Mouse (Mus musculus): ENCODE data around the gene Catsper2.

The Catsper2 gene

DNA sequence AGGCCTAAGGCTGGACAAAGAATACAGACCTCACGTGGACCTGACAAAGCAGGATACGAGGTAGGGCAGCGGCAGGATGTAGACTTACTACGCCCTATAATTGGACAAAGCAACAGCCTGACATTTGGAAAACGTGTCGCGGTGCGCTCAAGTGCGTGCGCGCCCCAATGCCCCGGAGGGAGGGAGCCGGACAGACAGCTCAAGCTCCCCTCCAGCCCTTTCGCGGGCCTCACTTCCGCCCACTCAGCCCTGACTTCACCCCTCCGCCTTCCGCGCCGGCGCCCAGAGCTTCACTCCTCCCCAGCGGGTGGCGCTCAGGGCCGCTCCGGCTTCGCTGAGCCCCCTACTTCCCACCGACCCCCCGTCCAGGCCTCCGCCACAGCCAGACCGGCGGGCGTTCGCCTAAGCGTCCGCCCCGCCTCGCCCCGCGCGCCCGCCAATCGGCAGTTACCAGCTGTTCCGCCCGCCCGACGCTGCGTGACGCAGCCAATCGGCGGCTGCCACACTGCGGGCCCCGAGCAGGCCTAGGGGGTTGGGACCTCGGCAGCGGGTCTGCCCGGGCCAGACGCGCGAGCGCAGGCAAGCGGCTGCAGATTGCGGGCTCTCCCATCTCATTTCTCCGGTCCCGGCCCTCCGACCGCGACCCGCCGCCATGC lies at the start of gene Catsper2, which contains the start of gene Pdia3:
Gene Catsper2 (minus strand): TSS at position 406 of the 656 bp plus-strand sequence.
Gene Pdia3 (plus strand): TSS at position 389 of the 656 bp plus-strand sequence.
- DNase-seq (ENCODE audit: low read depth, low spot score): peak; percentile 93

GRCm38 (mm10) chr2:121460071-121460470 lies 46.5 kb upstream of the Catsper2 start:
- DNase-seq (ENCODE audit: low read depth, low spot score): no peak

GRCm38 (mm10) chr2:121456692-121457642 lies 43.4 kb upstream of the Catsper2 start, which contains the start of gene Serinc4:
Serinc4 (minus strand) TSS chr2:121456781.
- peak; percentile 78 for DNase-seq (ENCODE audit: low read depth, low spot score)

DNA sequence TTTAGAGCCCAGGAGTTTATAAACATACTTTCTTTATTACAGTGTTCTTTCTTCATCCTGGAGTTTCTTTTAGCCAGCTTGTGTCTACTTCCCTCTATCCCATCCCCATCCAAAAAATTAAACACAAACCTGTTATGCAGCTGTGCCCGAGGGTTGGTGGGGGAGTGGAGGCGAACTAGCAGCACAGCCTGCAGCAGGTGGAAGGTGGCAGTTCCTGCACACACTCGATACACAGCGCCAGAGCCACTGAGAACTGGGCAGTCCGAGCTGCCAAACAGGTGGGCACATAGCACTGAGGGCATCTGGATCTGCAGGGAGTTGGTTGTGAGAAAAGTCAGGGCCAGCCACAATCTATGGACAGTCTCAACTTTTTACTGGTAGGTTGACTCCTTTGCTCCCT lies 41.9 kb upstream of the Catsper2 start:
- no peak for DNase-seq (ENCODE audit: low read depth, low spot score)

DNA sequence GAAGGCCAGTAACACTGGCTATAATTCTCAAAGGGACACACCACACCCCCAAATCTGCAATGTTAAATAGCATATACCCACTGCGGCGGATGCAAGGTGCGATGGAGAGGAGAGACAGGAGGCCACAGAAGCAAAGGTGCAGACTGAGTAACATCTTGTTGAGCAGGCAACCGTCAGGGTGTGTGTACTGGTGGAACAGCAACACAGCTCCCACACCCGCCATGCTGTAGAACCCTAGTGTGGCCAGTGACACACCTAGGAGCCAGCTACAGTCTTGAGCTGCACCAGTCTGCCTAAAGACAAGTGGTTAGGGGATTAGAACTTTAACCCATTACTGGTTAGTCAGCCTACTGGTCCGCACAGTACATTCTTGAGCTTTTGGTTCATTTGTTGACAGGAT lies 40.3 kb upstream of the Catsper2 start:
- DNase-seq (ENCODE audit: low read depth, low spot score): no peak

DNA sequence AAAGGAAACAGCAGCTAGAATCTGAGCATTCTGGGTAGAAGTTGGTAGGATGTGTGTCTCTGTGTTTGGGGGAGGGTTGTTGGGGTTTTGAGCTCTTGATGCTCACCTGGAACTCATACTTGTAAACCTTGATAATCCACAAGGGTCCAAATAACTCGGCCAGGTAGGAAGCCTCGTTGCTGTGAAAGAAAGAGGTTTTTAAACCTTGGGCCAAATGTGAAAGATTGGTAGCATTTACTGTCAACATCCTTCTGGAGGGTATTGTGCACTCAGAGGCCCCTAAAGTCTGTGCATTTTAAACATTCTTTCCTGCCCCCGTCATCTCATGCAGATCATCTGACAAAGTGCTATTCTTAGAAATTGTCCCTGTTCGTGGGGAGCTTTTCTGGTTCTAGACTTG lies 39.4 kb upstream of the Catsper2 start, which contains the start of gene Hypk:
Gene Hypk (plus strand): TSS at position 301 of the 400 bp plus-strand sequence.
- DNase-seq (ENCODE audit: low read depth, low spot score): no peak

DNA sequence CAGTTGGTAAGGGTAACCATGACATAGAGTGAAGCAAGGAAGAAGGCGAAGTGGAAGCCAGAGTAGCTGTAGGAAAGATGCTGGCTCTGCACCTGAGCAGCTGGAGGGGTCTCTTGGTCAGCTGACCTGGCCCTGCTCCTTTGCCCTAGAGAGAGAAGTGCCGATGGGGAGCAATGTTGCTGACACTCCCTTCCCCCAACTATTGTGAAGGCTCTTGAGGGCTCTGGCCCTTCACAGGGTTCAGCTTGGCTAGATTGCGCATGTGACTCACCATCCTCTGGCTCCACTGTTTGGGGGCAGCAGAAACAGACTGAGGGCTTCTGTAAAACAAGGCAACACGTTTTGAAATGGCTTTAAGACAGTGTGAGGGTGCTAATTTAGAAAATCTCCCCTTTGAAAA lies 38.8 kb upstream of the Catsper2 start:
- no peak for DNase-seq (ENCODE audit: low read depth, low spot score)

- DNase-seq (ENCODE audit: low read depth, low spot score): no peak
These were observed 36.5 kb upstream of the Catsper2 start for GRCm38 (mm10) chr2:121450093-121450492.

- DNase-seq (ENCODE audit: low read depth, low spot score): no peak
These were observed 36.0 kb upstream of the Catsper2 start for GRCm38 (mm10) chr2:121449545-121450011.

DNA sequence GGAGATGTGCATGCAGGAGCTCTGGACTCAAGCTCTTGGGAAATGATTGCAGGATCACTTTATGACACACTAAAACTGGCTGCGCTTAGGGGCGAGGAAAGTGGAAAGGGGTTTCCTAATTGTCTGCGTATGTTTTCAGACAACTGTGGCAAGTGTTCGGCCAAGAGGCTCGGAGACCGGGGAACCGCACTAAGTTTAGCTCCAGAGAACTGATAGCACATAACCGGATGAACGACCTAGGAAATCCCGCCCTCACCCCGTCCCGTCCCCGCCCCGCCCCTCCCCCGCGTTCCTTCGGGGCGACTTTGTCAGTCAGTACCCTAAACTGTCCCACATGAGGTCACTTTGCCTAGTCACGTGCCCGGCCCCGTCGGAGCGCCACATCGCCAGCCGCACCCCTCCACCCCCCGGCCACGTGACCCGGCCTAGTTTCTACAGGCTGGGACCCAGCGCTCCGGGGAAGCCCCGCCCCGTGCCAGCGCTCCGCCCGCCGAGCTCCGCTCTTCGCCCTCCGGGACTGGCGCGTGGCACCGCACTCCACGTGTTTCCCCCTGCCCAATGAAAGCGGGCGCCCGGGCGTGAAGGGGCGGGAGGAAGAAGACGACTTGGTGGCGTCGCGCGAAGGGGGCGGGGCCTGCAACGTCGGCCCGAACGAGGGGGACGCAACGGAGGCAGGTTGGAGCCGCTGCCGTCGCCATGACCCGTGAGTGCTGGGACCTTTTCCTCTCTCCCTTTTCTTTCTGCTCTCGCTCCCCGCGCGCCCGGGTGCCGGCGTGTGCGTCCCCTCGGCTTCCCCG lies 35.3 kb upstream of the Catsper2 start, which contains the start of gene Serf2:
Gene Serf2 (plus strand): TSS at position 457 of the 797 bp plus-strand sequence.
- DNase-seq (ENCODE audit: low read depth, low spot score): peak; percentile 97

DNA sequence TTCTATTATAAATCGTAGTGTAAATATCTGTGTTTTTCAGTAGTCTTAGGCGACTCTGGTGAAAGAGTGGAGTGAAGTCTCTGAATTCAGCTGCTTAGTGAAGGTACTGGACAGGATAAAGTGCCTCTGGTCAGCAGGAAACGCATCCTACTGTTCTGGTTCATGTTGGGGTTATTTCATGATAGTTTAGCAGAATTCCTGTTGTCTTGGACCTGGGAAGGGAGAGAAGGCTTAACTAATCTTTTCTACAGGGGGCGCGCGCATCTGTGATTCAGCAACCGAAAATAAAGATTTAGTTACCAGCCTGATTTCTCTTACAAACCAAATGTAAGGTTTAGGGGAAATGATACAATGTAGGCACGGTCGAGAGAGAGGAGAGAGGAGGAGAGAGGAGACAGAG lies 34.5 kb upstream of the Catsper2 start:
- DNase-seq (ENCODE audit: low read depth, low spot score): no peak

GRCm38 (mm10) chr2:121447006-121447405 lies 33.4 kb upstream of the Catsper2 start:
- no peak for DNase-seq (ENCODE audit: low read depth, low spot score)

DNA sequence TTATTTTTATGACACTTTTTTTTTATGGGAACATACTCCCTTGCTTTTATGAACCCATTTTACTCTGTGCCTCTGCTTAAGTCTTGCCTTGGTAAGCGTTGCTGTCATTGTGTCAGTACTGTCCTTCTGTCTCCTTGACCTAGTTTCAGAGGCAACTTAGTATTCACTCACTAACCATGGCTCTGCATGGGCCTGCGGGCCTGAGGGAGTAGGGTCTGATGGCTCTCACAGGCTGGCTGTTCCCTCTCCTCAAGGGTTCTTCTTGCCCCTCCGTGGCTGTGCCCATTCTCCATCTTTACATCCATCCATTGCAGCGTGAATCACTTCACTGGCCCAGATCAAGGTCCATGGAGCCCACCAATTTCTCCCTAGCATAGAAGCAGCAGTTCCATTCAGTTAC lies 32.9 kb upstream of the Catsper2 start:
- no peak for DNase-seq (ENCODE audit: low read depth, low spot score)

GRCm38 (mm10) chr2:121445117-121445516 lies 31.5 kb upstream of the Catsper2 start:
- DNase-seq (ENCODE audit: low read depth, low spot score): no peak

DNA sequence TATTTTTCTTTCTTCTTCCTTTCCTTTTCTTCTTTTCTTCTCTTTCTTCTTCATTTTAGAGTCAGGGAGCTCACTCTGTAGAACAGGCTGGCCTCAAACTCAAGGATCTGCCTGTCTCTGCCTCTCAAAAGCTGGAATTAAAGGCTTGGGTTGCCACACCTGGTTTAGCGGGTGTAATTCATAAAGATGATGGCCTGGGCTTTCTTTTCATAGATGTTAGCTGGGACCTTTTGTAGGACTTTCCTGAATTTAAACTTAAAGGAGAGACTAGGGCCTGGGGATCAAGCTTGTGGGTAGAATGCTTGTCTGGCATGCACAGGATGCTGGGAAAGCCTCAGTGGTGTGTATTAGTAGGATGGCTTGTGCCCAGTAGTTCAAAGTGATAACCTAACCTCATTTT lies 30.6 kb upstream of the Catsper2 start, which contains the start of gene Ell3:
Gene Ell3 (minus strand): TSS at position 101 of the 400 bp plus-strand sequence.
- no peak for DNase-seq (ENCODE audit: low read depth, low spot score)

GRCm38 (mm10) chr2:121443068-121443349 lies 29.4 kb upstream of the Catsper2 start:
- DNase-seq (ENCODE audit: low read depth, low spot score): no peak

DNA sequence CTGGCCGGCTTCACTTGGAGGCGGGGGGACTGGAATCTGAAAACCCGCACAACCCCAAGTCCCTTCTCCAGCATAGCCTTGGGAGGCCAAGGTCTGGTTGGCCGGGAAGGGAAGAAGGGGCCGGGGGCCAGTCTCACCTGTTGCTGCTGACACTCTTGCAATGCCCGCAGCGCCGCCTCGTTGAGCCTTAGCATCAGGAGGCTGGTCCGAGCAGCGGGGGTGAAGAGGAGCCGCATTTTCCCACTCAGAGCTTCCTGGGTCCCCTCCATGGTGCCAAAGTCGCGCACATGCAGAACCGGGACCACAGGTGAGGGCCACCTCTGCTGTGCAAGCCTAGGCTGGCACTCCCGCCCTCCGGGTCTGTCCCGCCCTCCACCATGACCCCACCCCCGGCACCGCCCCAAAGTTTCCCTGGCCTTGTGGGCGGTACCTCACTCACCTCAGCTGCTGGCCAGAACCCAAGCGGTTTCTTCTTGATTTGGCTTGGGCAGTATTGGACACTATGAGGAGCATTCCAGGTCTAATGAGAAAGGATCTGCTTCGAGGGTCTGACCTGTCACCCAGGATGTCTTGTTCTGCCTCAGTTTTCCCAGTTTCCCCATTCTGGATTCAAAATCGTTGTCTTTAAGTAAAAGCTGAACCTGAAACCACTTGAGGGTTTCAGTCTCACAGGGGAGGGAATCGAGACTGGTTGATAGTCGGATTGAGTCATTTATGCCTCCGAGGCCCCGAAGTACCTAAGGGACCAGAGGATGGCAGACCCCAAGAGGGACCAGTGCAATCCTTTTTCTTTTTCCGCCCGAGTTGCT lies 28.9 kb upstream of the Catsper2 start:
- peak; percentile 61 for DNase-seq (ENCODE audit: low read depth, low spot score)

- DNase-seq (ENCODE audit: low read depth, low spot score): no peak
These were observed 28.2 kb upstream of the Catsper2 start for GRCm38 (mm10) chr2:121441800-121442199.

GRCm38 (mm10) chr2:121440834-121441605 lies 27.4 kb upstream of the Catsper2 start:
- no peak for DNase-seq (ENCODE audit: low read depth, low spot score)

- no peak for DNase-seq (ENCODE audit: low read depth, low spot score)
These were observed 26.2 kb upstream of the Catsper2 start for GRCm38 (mm10) chr2:121439746-121440145.

Measured in forelimb bud, embryonic 11.5 days (tissue).